Mouse (Mus musculus) small intestine, adult 2 months (tissue): ENCODE data around the gene Ubxn7. TPM values are rescaled to one million over a fixed set of nuclear protein-coding genes. Genes with fewer than 3 reads are reported as not detected.

Experiments
- H3K27ac ChIP-seq: fragments of 200-500 bp; 2 replicates; pipeline ENCODE4 v1.5.1; 2012; ENCODE audit warnings: low read depth, low read length, control low read depth, inconsistent platforms; ENCODE audit not compliant: insufficient read depth
- H3K27me3 ChIP-seq: fragments of 200-500 bp; 2 replicates; pipeline ENCODE4 v1.6.1; 2012; ENCODE audit warnings: mild to moderate bottlenecking, moderate library complexity, low read length, inconsistent platforms; ENCODE audit not compliant: control insufficient read depth, insufficient read depth
- H3K36me3 ChIP-seq: fragments of 200-500 bp; 2 replicates; pipeline ENCODE4 v1.6.1; 2012; ENCODE audit warnings: mild to moderate bottlenecking, low read length, control low read depth, inconsistent platforms; ENCODE audit not compliant: control insufficient read depth, insufficient read depth
- H3K4me1 ChIP-seq: fragments of 200-500 bp; 2 replicates; pipeline ENCODE4 v1.6.1; 2012; ENCODE audit warnings: low read length, inconsistent platforms, mixed read lengths; ENCODE audit not compliant: control insufficient read depth, insufficient read depth, insufficient read length
- H3K4me3 ChIP-seq: fragments of 200-500 bp; 2 replicates; pipeline ENCODE4 v1.5.1; 2012; ENCODE audit warnings: low read depth, mild to moderate bottlenecking, control low read depth, inconsistent platforms, low read length, moderate library complexity
- CTCF ChIP-seq: fragments of 200-500 bp; IDR thresholded peaks from 2 replicates; pipeline ENCODE4 v1.5.1; 2012; ENCODE audit warnings: low read depth, mild to moderate bottlenecking, control low read depth, inconsistent platforms, low read length, moderate library complexity, mixed read lengths; ENCODE audit not compliant: insufficient replicate concordance, insufficient read length; ENCODE audit errors: extremely low read depth
- POLR2A ChIP-seq: fragments of 200-500 bp; IDR thresholded peaks from 2 replicates; pipeline ENCODE4 v1.6.1; 2012; ENCODE audit warnings: low read depth, mild to moderate bottlenecking, control low read depth, inconsistent platforms, low read length, moderate library complexity
- WGBS: fragments of 180-500 bp; shearing (Covaris S2); methylation state at CpG from one replicate; pipeline ENCODE4 v1.1.7; 2018; 5-methylcytosine and 5-hydroxymethylcytosine counted together
- polyA plus RNA-seq: library from polyadenylated mRNA; depleted of rRNA; stranded (reverse); fragments of >200 nt; gene quantifications from 2 replicates; pipeline ENCODE4 v1.2.3, GENCODE M21; 2012

The Ubxn7 gene
- polyA plus RNA-seq, 1 experiment, result 6.4 TPM

- H3K36me3 ChIP-seq, result peaks cover 27% of the 10 kb centered on the region
Observed at GRCm38 (mm10) chr16:32382901-32383300, 50.8 kb downstream of the Ubxn7 start.

GRCm38 (mm10) chr16:32384885-32385284, 52.8 kb downstream of the Ubxn7 start:
- WGBS, result 63% methylated on average over 2 of the region's 2 CpGs
- TF ChIP-seq POLR2A, result no peak
- TF ChIP-seq CTCF, result no peak
- Histone ChIP-seq H3K36me3 (peaks cover 23% of the 10 kb centered on the region), H3K27me3 (no peaks in the 10 kb centered on the region), H3K27ac (no peak overlapping the region), H3K4me1 (no peaks in the 10 kb centered on the region), H3K4me3 (no peak overlapping the region)

More at GRCm38 (mm10) chr16:32382901-32383300, 50.8 kb downstream of the Ubxn7 start:
- Histone ChIP-seq H3K4me3 (no peak overlapping the region), H3K27me3 (no peaks in the 10 kb centered on the region), H3K27ac (no peak overlapping the region), H3K4me1 (no peaks in the 10 kb centered on the region)
- TF ChIP-seq POLR2A (no peak), CTCF (no peak)

- H3K27ac ChIP-seq, result no peak overlapping the region
- no peaks in the 10 kb centered on the region for H3K4me1 ChIP-seq
- 73% methylated on average over 3 of the region's 3 CpGs for WGBS
- no peak overlapping the region for H3K4me3 ChIP-seq
- H3K27me3 ChIP-seq, result no peaks in the 10 kb centered on the region
- peaks cover 16% of the 10 kb centered on the region for H3K36me3 ChIP-seq
- TF ChIP-seq POLR2A (no peak), CTCF (no peak)
Observed at GRCm38 (mm10) chr16:32386826-32387225, 54.8 kb downstream of the Ubxn7 start.

GRCm38 (mm10) chr16:32389049-32389448, 57.0 kb downstream of the Ubxn7 start:
- H3K36me3 ChIP-seq, result peaks cover 11% of the 10 kb centered on the region
- TF ChIP-seq POLR2A (no peak), CTCF (no peak)

GRCm38 (mm10) chr16:32389841-32390240, 57.8 kb downstream of the Ubxn7 start:
- TF ChIP-seq CTCF (no peak), POLR2A (no peak)
- peaks cover 8% of the 10 kb centered on the region for H3K36me3 ChIP-seq
- no peak overlapping the region for H3K27ac ChIP-seq
- H3K4me3 ChIP-seq, result no peak overlapping the region
- WGBS, result 81% methylated on average over 3 of the region's 3 CpGs
- no peaks in the 10 kb centered on the region for H3K4me1 ChIP-seq
- H3K27me3 ChIP-seq, result no peaks in the 10 kb centered on the region

More at GRCm38 (mm10) chr16:32389049-32389448, 57.0 kb downstream of the Ubxn7 start:
- Histone ChIP-seq H3K27ac (no peak overlapping the region), H3K4me1 (no peaks in the 10 kb centered on the region), H3K27me3 (no peaks in the 10 kb centered on the region), H3K4me3 (no peak overlapping the region)

GRCm38 (mm10) chr16:32390882-32391281, 58.8 kb downstream of the Ubxn7 start:
- Histone ChIP-seq H3K36me3 (peaks cover 3% of the 10 kb centered on the region), H3K4me3 (no peak overlapping the region), H3K4me1 (no peaks in the 10 kb centered on the region), H3K27me3 (no peaks in the 10 kb centered on the region), H3K27ac (no peak overlapping the region)
- 86% methylated on average over 3 of the region's 3 CpGs for WGBS
- no peak for TF ChIP-seq POLR2A
- TF ChIP-seq CTCF, result no peak

GRCm38 (mm10) chr16:32395679-32396540, 63.9 kb downstream of the Ubxn7 start:
- H3K36me3 ChIP-seq, result peaks cover 3% of the 10 kb centered on the region
- H3K27ac ChIP-seq, result peak overlapping the region; percentile 46; the same call in 1 of the 2 replicates
- H3K4me1 ChIP-seq, result no peaks in the 10 kb centered on the region
- TF ChIP-seq POLR2A (no peak), CTCF (no peak)
- H3K4me3 ChIP-seq, result no peak overlapping the region
- 69% methylated on average over 6 of the region's 6 CpGs for WGBS
- no peaks in the 10 kb centered on the region for H3K27me3 ChIP-seq
